18 mouse cellular contexts compared by ENCODE assay signal in genomic region chr4:65354580-65354979, GRCm38 (mm10).
DNase-seq lines count a peak whose midpoint lies in the region; ATAC-seq lines count a peak whose summit lies in the region.
"Had no signal": no experiment of that assay in that cellular context is flagged by ENCODE, and none has a peak within 500 bp of the region (broad histone marks: within the 10 kb centered on the region; RNA-seq: fewer than 3 reads in every experiment).

No protein-coding gene starts in this region.

- H3K9me3 ChIP-seq in heart, embryonic 10.5 days = no peaks in the 10 kb centered on the region
- H3K9me3 ChIP-seq: forebrain, embryonic 13.5 days; midbrain, embryonic 13.5 days had no signal

- no peaks in the 10 kb centered on the region for H3K27me3 ChIP-seq in heart, embryonic 10.5 days (ENCODE audit: insufficient read depth, poor library complexity, severe bottlenecking)
- H3K27me3 ChIP-seq: forebrain, embryonic 13.5 days; midbrain, embryonic 13.5 days had no signal

- H3K4me3 ChIP-seq in heart, embryonic 10.5 days = no peak overlapping the region
- H3K4me3 ChIP-seq: forebrain, embryonic 13.5 days; midbrain, embryonic 13.5 days had no signal

- WGBS in heart, embryonic 10.5 days = 77% methylated on average over 4 of the region's 4 CpGs

- H3K36me3 ChIP-seq in heart, embryonic 10.5 days = no peaks in the 10 kb centered on the region
- H3K36me3 ChIP-seq: midbrain, embryonic 13.5 days had no signal

- no peak for ATAC-seq in megakaryocyte, adult 5-6 weeks (ENCODE audit: poor library complexity, severe bottlenecking)
- ATAC-seq: forebrain, embryonic 13.5 days; midbrain, embryonic 13.5 days had no signal

- H3K27ac ChIP-seq in heart, embryonic 10.5 days = no peak overlapping the region
- H3K27ac ChIP-seq: forebrain, embryonic 13.5 days; macrophage; midbrain, embryonic 13.5 days had no signal

- H3K4me1 ChIP-seq in heart, embryonic 10.5 days = no peaks in the 10 kb centered on the region
- H3K4me1 ChIP-seq: forebrain, embryonic 13.5 days; midbrain, embryonic 13.5 days had no signal

- peak; percentile 8 to 11 for DNase-seq in heart, adult 9 months (ENCODE audit: low spot score in 2 of 2)
- no peak for DNase-seq in heart, embryonic 10.5 days (ENCODE audit: low spot score)
- DNase-seq in 3134 (ENCODE audit: extremely low read depth, insufficient read length, low spot score) = peak; percentile 9
- DNase-seq in NIH3T3 (ENCODE audit: low read depth) = peak; percentile 68
- peak; percentile 35 for DNase-seq in gastrocnemius, postnatal 25 days
- no peak for DNase-seq in adrenal gland, postnatal 14 days
- DNase-seq in adrenal gland, postnatal 10 days = no peak
- DNase-seq: adrenal gland, adult 2 months; cerebellum, adult 9-10 months; kidney, adult 2 months; kidney, postnatal 36 days; lung, adult 2 months; right cerebral cortex, postnatal 4 days; thymus, postnatal 25 days had no signal

Comparison
In these comparisons a context has a peak if more than half of its experiments do, and no peak if none do; other contexts are left out.
1. DNase-seq: peak in heart, adult 9 months (2 of 2), 3134 (single experiment), NIH3T3 (single experiment) and gastrocnemius, postnatal 25 days (single experiment); none in heart, embryonic 10.5 days (single experiment), adrenal gland, postnatal 14 days (single experiment) and adrenal gland, postnatal 10 days (single experiment).